Mouse (Mus musculus) cortical plate, adult 2 months (tissue): ENCODE results near the gene Hist1h3d.

Experiments used
- CTCF ChIP-seq: fragments of 200-500 bp; IDR thresholded peaks from 2 replicates; pipeline ENCODE4 v1.5.1; 2011; ENCODE audit warnings: mild to moderate bottlenecking, control low read depth, low read length; ENCODE audit not compliant: insufficient read depth; ENCODE audit errors: extremely low read depth
- POLR2A ChIP-seq: fragments of 200-500 bp; IDR thresholded peaks from 2 replicates; pipeline ENCODE4 v1.6.1; 2011; ENCODE audit warnings: mild to moderate bottlenecking, low read length, control low read depth; ENCODE audit not compliant: insufficient read depth; ENCODE audit errors: extremely low read depth

- TF ChIP-seq POLR2A (no peak), CTCF (no peak)
Measured at GRCm38 (mm10) chr13:23525901-23526300, 49.7 kb upstream of the Hist1h3d start.
